Mouse (Mus musculus): ENCODE measurements around the gene Shank2.

Shank2 gene

DNA sequence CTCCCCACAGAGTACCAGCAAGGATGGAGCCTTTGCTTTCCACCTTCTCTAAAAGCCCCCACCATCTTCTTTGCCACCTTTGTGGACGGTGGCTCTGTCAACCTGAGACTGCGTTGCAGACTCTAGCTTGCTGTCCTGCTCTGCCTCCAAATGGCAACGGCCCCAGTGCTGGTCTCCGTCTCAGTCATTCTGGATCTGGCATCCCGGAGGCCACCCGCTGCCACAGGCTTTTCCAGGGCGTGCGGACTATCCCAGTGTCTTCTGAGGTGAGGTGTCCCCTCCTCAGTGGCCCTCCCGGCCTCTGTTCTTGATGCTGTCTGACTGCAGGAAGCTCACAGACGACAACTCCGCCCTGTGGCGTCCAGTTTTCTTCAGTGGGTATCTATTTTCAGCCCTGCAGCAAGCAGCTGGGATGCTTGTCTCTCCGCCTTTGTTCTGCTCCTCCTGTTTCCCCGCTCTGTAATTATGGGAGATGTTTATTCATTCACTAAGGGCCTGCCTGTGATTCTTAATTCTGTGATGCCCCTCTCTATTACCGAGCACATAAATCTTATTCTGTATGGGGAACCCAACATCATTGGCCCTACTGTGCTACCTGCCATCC, 159.0 kb downstream of the Shank2 start:
- no peak for DNase-seq (ENCODE audit: extremely low read depth, low read depth)

DNA sequence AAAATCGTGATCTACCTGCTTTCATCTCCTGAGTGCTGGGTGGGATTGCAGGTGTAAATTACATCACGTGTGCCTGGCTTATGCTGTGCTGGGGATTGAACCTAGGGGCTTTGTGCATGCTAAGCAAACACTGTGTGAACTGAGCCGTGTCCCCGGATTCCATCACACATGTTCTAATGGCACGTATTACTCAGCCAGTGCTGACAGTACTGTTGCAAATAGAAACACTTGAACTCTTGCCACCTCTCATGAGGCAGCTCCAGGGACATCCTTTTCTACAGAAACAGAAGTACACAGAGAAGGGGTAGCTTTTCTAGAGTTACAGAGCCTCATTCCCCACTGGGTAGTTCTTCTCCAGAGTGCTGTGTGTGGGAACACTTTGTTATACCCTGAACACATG, 168.5 kb downstream of the Shank2 start:
- DNase-seq (ENCODE audit: extremely low read depth, low read depth) = no peak

GRCm38 (mm10) chr7:144170686-144171085, 169.0 kb downstream of the Shank2 start:
- DNase-seq (ENCODE audit: extremely low read depth, low read depth) = no peak

DNA sequence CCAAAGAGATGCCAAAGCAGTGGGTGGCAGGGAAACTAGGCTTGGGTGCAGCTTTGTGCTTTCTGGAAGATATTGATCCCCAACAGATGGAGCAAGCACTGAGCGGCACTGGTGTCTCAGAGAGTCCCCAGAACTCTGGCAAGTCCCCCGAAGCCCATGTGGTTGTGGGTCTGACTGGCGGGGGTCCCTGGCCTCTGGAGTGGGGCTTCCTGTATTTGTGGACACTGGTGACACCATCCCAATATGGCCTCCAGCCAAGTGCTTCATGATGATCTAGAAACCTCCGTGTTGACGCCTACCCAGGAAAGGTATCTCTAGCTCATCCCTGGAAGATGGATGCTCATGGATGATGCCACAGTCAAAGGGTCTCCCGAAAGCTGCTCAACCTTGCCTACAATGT, 172.1 kb downstream of the Shank2 start:
- no peak for DNase-seq (ENCODE audit: extremely low read depth, low read depth)

GRCm38 (mm10) chr7:144174329-144174728, 172.6 kb downstream of the Shank2 start:
- DNase-seq (ENCODE audit: extremely low read depth, low read depth) = no peak

GRCm38 (mm10) chr7:144175025-144175424, 173.3 kb downstream of the Shank2 start:
- DNase-seq (ENCODE audit: extremely low read depth, low read depth) = no peak

DNA sequence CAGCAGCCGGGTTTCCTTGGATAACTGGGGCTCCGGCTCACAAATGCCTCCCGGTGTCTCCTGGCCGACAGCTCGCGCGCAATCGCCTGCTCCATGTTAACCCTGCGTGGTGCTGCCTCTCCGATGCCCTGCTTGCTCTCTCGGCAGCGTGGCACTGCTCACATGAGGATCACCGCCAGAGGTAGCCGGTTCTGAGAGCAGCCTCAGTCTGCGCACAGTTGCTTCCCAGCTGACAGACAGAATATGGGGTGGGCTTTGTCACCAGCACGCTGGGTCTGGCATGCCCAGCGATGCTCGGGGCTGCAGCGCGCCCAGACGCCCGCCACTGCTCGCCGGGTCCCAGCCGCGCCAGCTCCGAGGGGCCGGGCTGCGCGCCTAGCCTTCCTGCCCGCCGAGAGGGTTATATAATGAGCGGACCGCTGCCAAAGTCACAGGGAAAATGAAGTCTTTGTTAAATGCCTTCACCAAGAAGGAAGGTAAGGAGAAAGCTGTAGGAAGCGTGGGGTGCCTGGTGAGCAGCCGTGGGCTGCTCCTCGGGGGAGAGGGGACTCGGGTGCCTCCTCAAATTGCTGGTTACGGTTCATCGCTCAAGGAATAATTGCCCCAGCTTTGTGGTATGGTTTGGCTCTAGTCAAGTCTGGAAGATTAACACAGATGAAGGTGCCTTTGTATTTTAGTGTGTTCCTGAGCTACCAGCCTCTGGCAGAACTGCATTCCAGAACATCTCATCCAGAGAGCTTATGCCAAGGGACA, 173.9 kb downstream of the Shank2 start:
- DNase-seq (ENCODE audit: extremely low read depth, low read depth) = no peak

GRCm38 (mm10) chr7:144176234-144176730, 174.6 kb downstream of the Shank2 start:
- DNase-seq (ENCODE audit: extremely low read depth, low read depth) = no peak

DNA sequence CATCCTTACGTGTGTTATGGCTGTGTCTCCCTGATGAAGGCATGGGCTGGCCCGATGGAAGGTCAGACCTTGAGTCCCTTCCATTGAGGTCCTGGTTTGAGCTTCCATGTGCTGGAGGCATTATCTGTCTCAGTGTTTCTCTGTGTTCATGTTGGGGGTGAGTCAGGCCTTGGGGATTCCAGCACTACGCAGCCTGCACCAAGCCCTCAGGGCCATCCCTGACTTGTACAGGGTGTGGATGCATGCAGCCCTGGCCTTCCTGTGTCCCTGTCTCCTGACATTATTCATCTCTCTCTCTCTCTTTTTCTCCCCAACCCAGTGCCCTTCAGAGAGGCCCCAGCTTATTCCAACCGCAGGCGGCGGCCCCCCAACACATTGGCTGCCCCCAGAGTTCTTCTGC, 177.7 kb downstream of the Shank2 start:
- DNase-seq (ENCODE audit: extremely low read depth, low read depth) = no peak

DNA sequence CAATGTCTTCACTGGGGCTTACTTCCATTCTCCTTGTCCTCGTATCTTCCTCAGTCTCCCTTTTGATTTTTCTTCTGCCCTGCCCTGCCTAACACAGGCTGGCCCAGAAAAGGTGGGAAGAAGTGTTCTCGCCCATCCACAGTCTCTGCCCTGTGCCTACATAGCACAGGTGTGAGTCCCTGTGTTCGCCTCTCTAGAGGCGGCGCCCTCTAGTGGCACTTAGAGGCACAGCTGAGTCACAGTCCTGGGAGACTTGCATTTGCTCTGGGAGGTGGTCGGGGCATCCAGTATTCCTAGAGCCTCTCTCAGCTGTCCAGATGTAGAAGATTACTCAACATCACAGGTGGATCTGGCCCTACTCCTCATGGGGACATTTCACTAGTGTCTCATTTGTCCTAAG, 179.2 kb downstream of the Shank2 start:
- no peak for DNase-seq (ENCODE audit: extremely low read depth, low read depth)

DNA sequence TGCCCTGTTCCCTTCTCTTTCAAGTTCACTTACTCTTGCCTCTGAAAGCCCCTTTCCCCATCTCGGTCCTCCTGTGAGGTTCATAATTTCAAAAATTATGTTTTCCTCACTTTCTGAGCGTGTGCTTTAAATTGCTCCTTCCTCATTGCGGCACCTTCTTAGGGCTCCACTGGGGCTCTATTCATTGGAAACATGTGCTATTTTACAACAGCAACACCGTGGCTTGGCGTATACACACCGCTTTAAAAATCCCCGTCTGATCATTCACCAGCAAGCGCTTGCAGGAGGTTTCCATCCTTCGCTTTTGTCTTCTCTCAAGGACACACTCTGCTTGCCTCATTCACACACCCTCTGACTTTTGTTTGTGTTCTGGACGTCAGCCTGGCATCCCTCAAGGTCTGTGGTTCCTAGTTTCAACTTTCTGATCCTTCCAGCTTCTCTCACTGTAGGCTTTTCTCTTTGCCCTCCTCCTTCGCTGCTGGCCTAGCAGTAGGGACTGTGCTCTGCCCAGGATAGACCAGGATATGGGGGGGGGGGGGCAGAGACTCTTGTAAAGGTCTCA, 186.2 kb downstream of the Shank2 start:
- DNase-seq (ENCODE audit: extremely low read depth, low read depth) = no peak

- DNase-seq (ENCODE audit: extremely low read depth, low read depth) = no peak
These were observed 187.7 kb downstream of the Shank2 start for GRCm38 (mm10) chr7:144189446-144189845.

- no peak for DNase-seq (ENCODE audit: extremely low read depth, low read depth)
These were observed 196.8 kb downstream of the Shank2 start for GRCm38 (mm10) chr7:144198491-144198890.

DNA sequence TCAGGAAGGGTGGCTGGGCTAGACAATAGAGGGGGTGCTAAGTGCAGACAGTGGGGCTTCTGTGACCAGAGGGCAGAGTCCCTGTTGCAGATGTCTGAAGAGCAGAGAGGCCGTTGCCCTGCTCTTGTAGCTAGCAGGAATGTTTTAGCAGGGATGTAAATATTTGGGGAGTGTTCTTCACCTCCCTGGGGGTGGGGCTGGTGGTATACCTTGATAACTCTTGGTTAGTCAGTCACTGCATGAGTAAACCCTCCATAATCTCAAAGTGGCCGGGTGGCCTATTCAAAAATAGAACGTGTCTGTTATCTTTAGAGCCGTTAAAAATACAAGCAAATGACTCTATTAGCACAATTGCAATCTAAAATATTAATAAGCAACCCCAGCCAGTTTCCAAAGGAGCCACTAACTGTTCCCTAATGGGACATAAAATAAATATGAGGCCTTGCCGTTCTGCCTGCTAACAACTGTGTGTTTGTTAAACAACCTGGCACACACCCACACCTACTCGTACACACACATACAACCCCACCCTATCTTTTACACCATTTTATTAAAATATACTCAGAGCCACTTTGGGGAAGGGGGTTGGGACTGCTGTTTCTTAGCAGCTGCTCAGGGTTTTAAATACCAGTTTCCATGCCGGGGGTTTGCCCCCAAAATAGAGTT, 200.4 kb downstream of the Shank2 start:
- DNase-seq (ENCODE audit: extremely low read depth, low read depth) = no peak

DNA sequence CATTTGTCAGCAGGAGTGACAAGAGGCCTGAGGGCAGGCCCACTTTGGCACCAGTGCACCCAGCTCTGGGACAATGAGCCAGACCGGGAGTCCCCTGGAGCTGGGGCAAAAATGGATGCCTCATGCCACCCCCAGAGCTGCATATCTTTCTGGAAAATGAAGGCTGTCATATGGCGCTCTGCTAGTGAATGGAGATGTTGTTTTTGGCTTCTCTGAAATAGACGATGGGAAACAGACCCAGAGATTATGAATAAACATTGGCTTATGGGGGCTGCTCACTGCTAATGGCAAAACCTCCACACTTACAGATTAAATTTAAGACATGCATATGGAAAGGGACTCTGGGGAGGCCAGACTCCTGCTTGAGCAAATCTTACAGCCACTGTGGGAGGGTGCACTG, 202.6 kb downstream of the Shank2 start:
- no peak for DNase-seq (ENCODE audit: extremely low read depth, low read depth)

GRCm38 (mm10) chr7:144205161-144205560, 203.4 kb downstream of the Shank2 start:
- no peak for DNase-seq (ENCODE audit: extremely low read depth, low read depth)

- DNase-seq (ENCODE audit: extremely low read depth, low read depth) = no peak
These were observed 204.1 kb downstream of the Shank2 start for GRCm38 (mm10) chr7:144205837-144206236.

DNA sequence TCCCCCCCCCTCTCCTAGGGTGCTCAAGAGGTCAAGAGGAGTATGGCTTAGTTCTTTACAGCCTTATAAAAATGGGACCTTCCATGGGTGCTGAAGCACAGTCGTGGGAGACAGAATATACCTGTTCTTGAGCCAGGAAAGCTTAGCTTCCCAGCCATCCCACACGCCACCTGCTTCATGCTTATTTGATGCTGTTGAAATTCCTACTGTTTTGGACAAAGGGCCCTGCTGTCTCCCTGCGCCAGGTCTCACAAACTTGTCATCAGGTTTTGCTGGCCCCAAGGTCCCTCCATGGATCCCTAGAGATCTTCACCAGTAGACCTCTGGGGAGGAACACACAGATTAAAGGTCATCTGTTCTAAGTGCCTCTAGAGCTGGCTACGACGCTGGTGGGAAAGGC, 204.5 kb downstream of the Shank2 start:
- DNase-seq (ENCODE audit: extremely low read depth, low read depth) = no peak

DNA sequence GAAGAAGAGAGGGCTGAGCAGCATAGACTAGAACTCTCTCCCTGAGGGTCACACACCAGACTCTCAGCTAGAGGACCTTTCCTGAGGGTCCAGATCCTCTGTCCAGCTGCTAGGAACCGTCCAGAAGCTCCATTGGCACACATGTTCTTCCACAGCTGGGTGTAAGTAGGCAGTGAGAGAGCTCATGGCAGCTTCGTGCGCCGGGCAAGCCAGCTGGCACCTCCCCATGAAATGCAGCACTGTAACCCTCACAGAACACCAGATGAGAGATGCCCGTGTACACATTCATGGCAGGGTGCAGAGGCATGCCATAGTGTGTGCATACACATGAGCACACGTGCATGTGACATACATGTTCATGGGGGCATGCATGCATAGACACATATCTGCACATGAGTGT, 205.4 kb downstream of the Shank2 start:
- no peak for DNase-seq (ENCODE audit: extremely low read depth, low read depth)

- no peak for DNase-seq (ENCODE audit: extremely low read depth, low read depth)
These were observed 206.1 kb downstream of the Shank2 start for GRCm38 (mm10) chr7:144207849-144208248.

GRCm38 (mm10) chr7:144208628-144209027, 206.9 kb downstream of the Shank2 start:
- no peak for DNase-seq (ENCODE audit: extremely low read depth, low read depth)

DNA sequence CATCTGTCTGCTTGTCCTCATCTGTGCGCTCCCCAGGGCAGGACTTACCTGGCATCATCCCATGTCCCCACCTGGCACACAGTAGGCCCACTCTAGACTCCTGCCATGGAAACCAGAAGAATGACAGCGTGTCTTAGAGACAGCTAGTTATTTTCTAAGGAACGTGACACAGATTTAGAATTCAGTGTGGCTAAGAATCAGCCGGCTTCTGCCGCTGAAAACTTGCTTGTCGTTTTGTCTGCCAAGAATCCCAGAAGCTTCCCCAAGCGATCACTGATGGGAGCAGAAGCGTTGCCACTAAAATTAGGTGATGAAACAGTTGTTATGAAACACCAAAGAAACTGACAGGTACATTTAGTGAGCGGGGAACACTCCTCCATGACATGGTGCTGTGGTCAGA, 208.8 kb downstream of the Shank2 start:
- no peak for DNase-seq (ENCODE audit: extremely low read depth, low read depth)

Data from MEL-GATA-1-ER (cell line).